ENCODE assay signal across 8 mouse cellular contexts in the genomic region with DNA sequence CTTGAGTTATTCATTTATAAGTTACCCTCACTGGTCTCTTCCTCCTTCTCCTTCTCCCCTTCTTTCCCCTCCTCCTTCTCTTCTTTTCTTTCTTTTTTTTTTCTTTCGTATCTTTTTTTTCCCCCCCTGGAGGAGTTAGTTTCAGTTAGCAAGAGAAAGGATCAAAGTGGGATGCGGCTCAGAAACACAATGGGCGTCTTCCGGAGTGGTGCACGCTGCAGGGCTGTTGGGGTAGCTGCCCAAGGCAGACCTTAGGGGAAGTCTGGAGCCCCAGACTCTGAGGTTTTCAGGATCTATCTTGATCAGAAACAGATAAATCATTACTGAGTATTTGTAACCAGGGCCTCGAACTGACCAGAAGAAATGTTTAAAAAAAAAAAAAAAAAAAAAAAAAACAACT. TPM values are rescaled to one million over a fixed set of nuclear protein-coding genes. Genes with fewer than 3 reads are reported as not detected.
A peak's percentile ranks its signal among the peaks of the same experiment; 100 is the strongest.
DNase-seq lines count a peak whose midpoint lies in the region; ATAC-seq and TF ChIP-seq lines count a peak whose summit lies in the region.

No protein-coding gene starts in this region.

- peak overlapping the region; percentile 100 for H3K4me2 ChIP-seq in lung, postnatal 0 days (replicated peaks; ENCODE audit: low read depth, low read length)
- peak overlapping the region; percentile 79 for H3K4me2 ChIP-seq in liver, embryonic 12.5 days

- H3K9me3 ChIP-seq in lung, postnatal 0 days (ENCODE audit: low read length): no peaks in the 10 kb centered on the region
- H3K9me3 ChIP-seq in forebrain, embryonic 10.5 days: no peaks in the 10 kb centered on the region
- no peaks in the 10 kb centered on the region for H3K9me3 ChIP-seq in liver, embryonic 12.5 days (replicated peaks)

- no peaks in the 10 kb centered on the region for H3K36me3 ChIP-seq in lung, postnatal 0 days (ENCODE audit: insufficient read depth, low read length)
- H3K36me3 ChIP-seq in forebrain, embryonic 10.5 days (replicated peaks): peaks cover 21% of the 10 kb centered on the region
- H3K36me3 ChIP-seq in liver, embryonic 12.5 days: no peaks in the 10 kb centered on the region

- no peak overlapping the region for H3K9ac ChIP-seq in lung, postnatal 0 days (replicated peaks; ENCODE audit: low read depth)
- H3K9ac ChIP-seq in liver, embryonic 12.5 days: no peak overlapping the region

- DNase-seq in lung, postnatal 0 days (ENCODE audit: low spot score): no peak
- no peak for DNase-seq in lung, postnatal 10 days
- no peak for DNase-seq in forebrain, embryonic 10.5 days (ENCODE audit: extremely low spot score, low spot score)
- peak; percentile 21 for DNase-seq in thymus, postnatal 25 days
- no peak for DNase-seq in left cerebral cortex, adult 9 months (ENCODE audit: low spot score in 2 of 2)
- no peak for DNase-seq in layer of hippocampus, postnatal 36 days
- DNase-seq in right cerebral cortex, postnatal 25 days: no peak

- H3K27ac ChIP-seq in lung, postnatal 0 days (ENCODE audit: low read length): no peak overlapping the region
- peak overlapping the region; percentile 99 for H3K27ac ChIP-seq in forebrain, embryonic 10.5 days
- no peak overlapping the region for H3K27ac ChIP-seq in liver, embryonic 12.5 days

- no peaks in the 10 kb centered on the region for H3K4me1 ChIP-seq in lung, postnatal 0 days (ENCODE audit: insufficient read depth, low read depth, low read length)
- H3K4me1 ChIP-seq in forebrain, embryonic 10.5 days: peaks cover 81% of the 10 kb centered on the region
- H3K4me1 ChIP-seq in liver, embryonic 12.5 days: peaks cover 34% of the 10 kb centered on the region

- no peak for TF ChIP-seq CTCF in lung, postnatal 0 days (IDR thresholded peaks at IDR 0.05)

- H3K4me3 ChIP-seq in lung, postnatal 0 days (ENCODE audit: low read depth, low read length): peak overlapping the region; percentile 61; the same call in 1 of the 2 replicates
- peak overlapping the region; percentile 97 for H3K4me3 ChIP-seq in forebrain, embryonic 10.5 days
- H3K4me3 ChIP-seq in liver, embryonic 12.5 days: peak overlapping the region; percentile 61

- peaks cover 14% of the 10 kb centered on the region; the same call in 1 of the 2 replicates for H3K27me3 ChIP-seq in lung, postnatal 0 days (replicated peaks; ENCODE audit: insufficient read depth, low read length)
- no peaks in the 10 kb centered on the region for H3K27me3 ChIP-seq in forebrain, embryonic 10.5 days (ENCODE audit: poor library complexity, severe bottlenecking)
- H3K27me3 ChIP-seq in liver, embryonic 12.5 days (replicated peaks): peaks cover 66% of the 10 kb centered on the region

- TF ChIP-seq EP300 in lung, postnatal 0 days (IDR thresholded peaks at IDR 0.05): no peak

- WGBS in lung, postnatal 0 days: 8% methylated on average over 6 of the region's 6 CpGs
- WGBS in forebrain, embryonic 10.5 days: under 1% methylated on average over 6 of the region's 6 CpGs
- 3% methylated on average over 6 of the region's 6 CpGs for WGBS in liver, embryonic 12.5 days (ENCODE audit: insufficient replicate concordance)

- ATAC-seq in lung, postnatal 0 days: no peak
- ATAC-seq in liver, embryonic 12.5 days: no peak

RNA-seq across cellular contexts. Expression of a gene that starts 1.5 kb away (rescaled TPM):
- 0.04 and 0.10 TPM in 2 replicates for polyA plus RNA-seq in lung, postnatal 0 days (2015; fragmentation: Nextera tagmentation; extraction: Ambion mirVana)
- polyA plus RNA-seq in forebrain, embryonic 10.5 days (2016; fragmentation: Nextera tagmentation; extraction: Ambion mirVana): 10.1 and 11.5 TPM in 2 replicates
- polyA plus RNA-seq in liver, embryonic 12.5 days (2016; fragmentation: Nextera tagmentation; extraction: Ambion mirVana): 0.37 and 0.52 TPM in 2 replicates
- total RNA-seq in layer of hippocampus, postnatal 36 days (2021): 1 to 10 TPM; 2.3 to 3.0 TPM
